Mouse (Mus musculus) heart, embryonic 14.5 days (tissue): ENCODE data around the gene Cacna1c. TPM values are rescaled to one million over a fixed set of nuclear protein-coding genes. Genes with fewer than 3 reads are reported as not detected.

Experiments
- ATAC-seq: fragments of 200-750 bp; cut with Nextera tagmentation; 2 replicates; pipeline ENCODE4 v1.8.0; 2017; ENCODE audit warnings: low read depth, moderate TSS enrichment; ENCODE audit not compliant: insufficient number of reproducible peaks, insufficient read depth, low FRiP score
- H3K27ac ChIP-seq, 2 experiments: fragments of 200-500 bp in 1 of 2; fragments of 300-500 bp in 1 of 2; sonication (generic) in 1 of 2; replicated peaks in 1 of 2; 2 replicates each; pipeline ENCODE4 v1.5.1; 2012 to 2014; ENCODE audit warnings: low read depth in 2 of 2, low read length in 2 of 2, control low read depth in 1 of 2, mild to moderate bottlenecking in 1 of 2, mixed read lengths in 1 of 2; ENCODE audit not compliant: control insufficient read depth in 1 of 2, insufficient read depth in 1 of 2
- H3K27me3 ChIP-seq: fragments of 300-500 bp; sonication (generic); 2 replicates; pipeline ENCODE4 v1.6.1; 2014; ENCODE audit warnings: mild to moderate bottlenecking, low read length, control low read depth; ENCODE audit not compliant: control insufficient read depth, insufficient read depth
- H3K36me3 ChIP-seq: fragments of 300-500 bp; sonication (generic); 2 replicates; pipeline ENCODE4 v1.6.1; 2014; ENCODE audit warnings: mild to moderate bottlenecking, control low read depth, low read length, mixed read lengths; ENCODE audit not compliant: control insufficient read depth, insufficient read depth
- H3K4me1 ChIP-seq, 2 experiments: fragments of 200-500 bp in 1 of 2; fragments of 300-500 bp in 1 of 2; sonication (generic) in 1 of 2; 2 replicates each; pipeline ENCODE4 v1.6.1; 2012 to 2014; ENCODE audit warnings: low read length in 2 of 2, control low read depth in 1 of 2, mixed read lengths in 1 of 2; ENCODE audit not compliant: control insufficient read depth in 2 of 2, insufficient read depth in 2 of 2
- H3K4me2 ChIP-seq: fragments of 300-500 bp; sonication (generic); 2 replicates; pipeline ENCODE4 v1.6.1; 2014; ENCODE audit warnings: mild to moderate bottlenecking, low read length
- H3K4me3 ChIP-seq, 2 experiments: fragments of 200-500 bp in 1 of 2; fragments of 300-500 bp in 1 of 2; sonication (generic) in 1 of 2; 2 replicates each; pipeline ENCODE4 v1.5.1; 2012 to 2014; ENCODE audit warnings: low read length in 2 of 2, mild to moderate bottlenecking in 2 of 2, control low read depth in 1 of 2, low read depth in 1 of 2, moderate library complexity in 1 of 2; ENCODE audit not compliant: control insufficient read depth in 1 of 2, insufficient read depth in 1 of 2
- H3K9ac ChIP-seq: fragments of 300-500 bp; sonication (generic); 2 replicates; pipeline ENCODE4 v1.6.1; 2014; ENCODE audit warnings: mild to moderate bottlenecking, low read length
- H3K9me3 ChIP-seq: fragments of 300-500 bp; sonication (generic); 2 replicates; pipeline ENCODE4 v1.6.1; 2016; ENCODE audit warnings: low read length, control low read depth; ENCODE audit not compliant: control insufficient read depth
- WGBS: fragments of 180-500 bp; shearing (Covaris S2); extraction: QIAGEN DNeasy Blood & Tissue Kit; methylation state at CpG from one replicate; pipeline ENCODE4 v1.1.7; 2014; 5-methylcytosine and 5-hydroxymethylcytosine counted together
- polyA plus RNA-seq: library from polyadenylated mRNA; unstranded; fragments of >200 nt; fragmentation: Nextera tagmentation; extraction: Ambion mirVana; gene quantifications from 2 replicates; pipeline ENCODE4 v1.2.1, GENCODE M21; 2014

Gene Cacna1c
- polyA plus RNA-seq: 60.9 and 68.3 TPM in 2 replicates

DNA sequence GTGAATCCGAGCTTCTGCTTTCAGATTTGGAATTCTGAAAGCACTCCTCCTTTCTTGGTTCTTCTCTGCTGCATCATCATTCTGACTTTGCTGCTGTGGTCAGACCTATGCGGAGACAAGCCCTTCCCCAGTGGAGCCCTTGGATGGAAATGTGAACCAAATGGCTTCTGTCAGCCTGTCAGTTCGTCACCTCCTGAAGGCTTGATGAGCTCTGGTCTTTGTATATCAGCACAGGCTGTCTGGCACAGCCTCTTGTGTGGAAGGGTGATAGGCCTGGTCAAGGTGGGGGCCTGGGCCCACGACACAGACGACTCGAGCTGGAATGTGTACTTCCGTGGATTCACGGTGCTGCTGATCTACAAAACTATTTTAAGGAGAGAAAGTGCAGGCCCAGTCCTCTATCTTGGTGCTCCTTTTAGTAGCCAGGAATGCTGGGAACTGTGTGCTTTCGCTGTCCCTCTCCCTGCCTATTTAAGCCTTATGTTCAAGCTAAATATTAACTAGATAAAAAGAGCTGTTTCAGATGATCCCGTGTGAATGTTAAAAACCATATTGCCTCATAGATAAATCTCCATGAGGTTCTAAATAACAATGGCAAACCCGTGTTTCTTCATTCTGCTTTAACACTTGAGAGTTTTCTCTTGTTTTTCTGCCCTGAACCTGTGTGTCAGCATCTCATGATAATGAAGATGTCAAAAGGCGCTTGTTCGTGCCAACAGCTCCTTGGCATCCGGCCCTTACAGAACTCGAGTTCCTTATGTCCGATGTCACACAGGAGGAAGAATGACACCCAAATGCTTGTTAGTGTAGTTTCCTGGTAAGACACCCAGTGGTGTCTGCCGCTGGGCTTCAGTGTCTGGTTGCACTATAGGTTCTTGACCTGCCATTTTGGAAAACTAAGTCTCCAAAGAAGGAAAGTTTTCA is at the start of gene Cacna1c:
Cacna1c (minus strand) TSS at position 37 of the 924 bp plus-strand sequence.
- Histone ChIP-seq H3K9me3 (no peaks in the 10 kb centered on the region), H3K27me3 (no peaks in the 10 kb centered on the region), H3K4me3 (peak within 1 kb of the TSS; percentile 60 to 61), H3K4me1 (peaks cover 30 to 56% of the 10 kb centered on the region in 2 experiments), H3K27ac (peak within 1 kb of the TSS; percentile 99), H3K36me3 (peaks cover 17% of the 10 kb centered on the region), H3K4me2 (peak within 1 kb of the TSS; percentile 73), H3K9ac (peak within 1 kb of the TSS; percentile 91)
- WGBS: 8% methylated on average over 17 of the region's 17 CpGs
- peak; percentile 94 for ATAC-seq

DNA sequence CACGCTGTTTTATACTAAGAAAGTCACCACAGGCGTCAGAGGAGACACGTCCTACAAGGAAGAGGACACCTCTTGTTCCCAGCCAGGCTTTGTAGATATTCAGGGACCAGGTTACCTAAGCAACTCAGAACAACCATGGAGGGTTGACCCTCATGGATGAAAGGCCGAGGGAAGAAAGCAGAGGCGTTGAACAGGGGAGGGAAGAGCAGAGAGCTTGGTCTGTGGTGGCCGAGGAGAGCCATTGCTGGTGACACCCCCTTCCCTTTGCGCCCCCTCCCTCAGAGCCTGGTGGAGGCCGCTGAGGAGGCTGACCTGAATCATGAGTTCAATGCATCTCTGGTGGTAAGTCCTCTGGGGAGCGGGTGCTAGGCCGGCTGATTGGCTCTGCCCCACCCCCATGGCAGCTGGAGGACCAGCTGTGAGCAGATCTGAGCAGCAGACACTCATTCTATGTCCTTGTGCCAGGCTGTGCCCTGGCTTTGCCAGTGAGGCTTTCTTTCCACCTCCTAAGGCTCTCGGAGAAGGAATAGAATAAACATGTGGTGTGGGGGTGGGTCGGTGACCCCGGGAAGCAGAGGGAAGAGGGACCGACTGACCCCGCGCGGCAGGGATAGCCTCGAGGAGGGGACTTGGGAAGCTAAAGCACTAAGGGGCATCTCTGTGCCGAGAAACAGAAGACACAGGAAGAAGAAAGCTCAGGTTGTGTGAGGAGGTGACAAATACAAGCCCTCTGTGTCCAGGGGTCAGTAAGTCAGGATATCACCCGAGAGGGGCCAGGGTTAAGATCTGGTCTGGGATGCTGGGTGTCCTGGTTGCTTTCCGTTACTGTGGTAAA is 44.9 kb upstream of the Cacna1c start:
- Histone ChIP-seq H3K36me3 (no peaks in the 10 kb centered on the region), H3K27me3 (no peaks in the 10 kb centered on the region), H3K27ac (no peak overlapping the region), H3K9ac (no peak overlapping the region), H3K4me2 (no peak overlapping the region), H3K4me1 (peaks cover 0 to 7% of the 10 kb centered on the region in 2 experiments; a peak in 1 of 4 replicates), H3K4me3 (no peak overlapping the region), H3K9me3 (peaks cover 2% of the 10 kb centered on the region)
- ATAC-seq: no peak
- WGBS: 55% methylated on average over 21 of the region's 21 CpGs

DNA sequence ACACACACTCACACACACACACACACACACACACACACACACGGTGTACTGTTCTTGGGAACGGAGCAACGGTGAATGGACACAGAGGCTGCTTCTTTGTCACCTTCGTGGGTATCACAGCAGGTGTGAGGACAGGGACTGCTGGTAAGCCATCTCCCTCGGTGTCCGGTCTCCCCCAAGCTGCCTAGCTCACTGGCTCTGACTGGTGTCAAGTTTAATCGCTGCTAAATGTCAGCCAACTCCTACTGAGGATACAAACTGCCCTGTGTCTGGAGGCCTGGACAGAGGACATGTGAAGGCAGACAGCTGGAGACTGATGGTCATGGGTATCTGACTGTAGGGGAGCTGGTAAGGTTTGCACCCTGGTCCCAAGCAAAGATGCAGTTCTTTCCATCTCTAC is 44.0 kb upstream of the Cacna1c start:
- Histone ChIP-seq H3K4me2 (no peak overlapping the region), H3K36me3 (no peaks in the 10 kb centered on the region), H3K27me3 (no peaks in the 10 kb centered on the region), H3K27ac (no peak overlapping the region), H3K9ac (no peak overlapping the region), H3K4me3 (no peak overlapping the region), H3K9me3 (no peaks in the 10 kb centered on the region), H3K4me1 (peaks cover 0 to 7% of the 10 kb centered on the region in 2 experiments; a peak in 1 of 4 replicates)
- WGBS: 65% methylated on average over 7 of the region's 7 CpGs
- ATAC-seq: no peak

DNA sequence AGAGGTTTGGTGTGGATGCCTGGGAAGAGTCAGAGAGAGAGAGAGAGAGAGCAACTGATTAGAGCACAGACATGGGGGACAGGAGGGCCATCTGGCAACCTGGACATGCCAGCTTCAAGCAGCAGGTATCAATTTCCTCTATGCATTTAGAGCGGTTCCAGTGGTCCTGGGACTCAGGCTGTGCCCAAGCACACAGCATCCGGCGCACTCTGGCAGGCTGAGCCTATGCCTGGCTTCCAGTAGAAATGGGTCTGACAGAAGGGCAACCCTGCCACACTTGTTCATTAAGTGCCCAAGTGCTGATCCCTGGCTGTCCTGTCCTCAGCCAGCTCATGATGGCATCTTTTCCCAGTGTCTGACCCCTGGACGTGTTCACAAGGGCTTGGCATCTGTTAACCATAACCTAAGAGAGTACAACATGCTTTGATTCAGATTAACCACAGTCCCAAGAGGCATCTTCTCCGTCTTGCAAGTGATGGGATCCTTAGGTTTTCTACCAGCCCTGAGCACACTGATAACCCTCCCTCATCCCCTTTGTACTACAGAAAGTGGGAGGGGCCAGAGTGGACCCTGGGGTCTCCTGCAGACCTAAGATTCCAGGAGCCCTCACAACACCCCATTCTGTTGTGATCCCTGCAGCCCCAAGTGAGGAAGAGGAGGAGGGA is 43.3 kb upstream of the Cacna1c start:
- H3K27me3 ChIP-seq: no peaks in the 10 kb centered on the region
- no peak overlapping the region for H3K4me2 ChIP-seq
- no peak overlapping the region for H3K9ac ChIP-seq
- H3K27ac ChIP-seq: no peak overlapping the region
- no peak overlapping the region for H3K4me3 ChIP-seq
- WGBS: 80% methylated on average over 5 of the region's 5 CpGs
- no peaks in the 10 kb centered on the region for H3K9me3 ChIP-seq
- no peak for ATAC-seq
- peaks cover 0 to 7% of the 10 kb centered on the region in 2 experiments; a peak in 1 of 4 replicates for H3K4me1 ChIP-seq
- H3K36me3 ChIP-seq: no peaks in the 10 kb centered on the region

DNA sequence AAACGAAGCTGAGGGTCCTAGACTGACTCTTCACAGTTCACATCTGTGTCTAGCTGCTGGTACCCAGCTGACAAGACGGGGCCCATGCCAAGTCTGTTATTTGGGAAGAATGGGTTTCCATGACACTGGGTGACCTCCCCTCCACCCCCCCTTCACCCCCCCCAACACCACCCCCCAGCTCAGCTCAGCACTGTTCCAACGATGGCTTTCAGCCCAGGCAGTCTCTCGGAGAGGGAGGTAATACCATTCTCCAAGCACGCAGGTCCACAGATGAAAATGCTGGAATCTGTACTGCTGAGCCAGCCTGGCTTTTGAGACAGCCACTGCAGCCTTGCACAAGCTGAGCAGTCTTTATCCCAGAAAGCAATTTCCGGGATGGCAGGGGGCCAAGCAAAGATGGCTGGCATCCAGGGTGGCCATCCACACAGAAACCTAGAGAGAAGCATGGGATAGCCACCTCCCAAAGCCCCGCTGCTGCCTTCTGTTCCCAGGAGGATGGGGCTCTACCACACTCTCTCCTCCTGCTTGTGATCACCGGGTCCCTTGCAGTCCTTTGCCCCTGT is 41.3 kb upstream of the Cacna1c start:
- Histone ChIP-seq H3K27ac (no peak overlapping the region), H3K4me2 (no peak overlapping the region), H3K27me3 (no peaks in the 10 kb centered on the region), H3K4me3 (no peak overlapping the region), H3K9ac (no peak overlapping the region), H3K4me1 (peaks cover 0 to 7% of the 10 kb centered on the region in 2 experiments; a peak in 1 of 4 replicates), H3K9me3 (no peaks in the 10 kb centered on the region), H3K36me3 (no peaks in the 10 kb centered on the region)
- ATAC-seq: no peak
- 50% methylated on average over 8 of the region's 8 CpGs for WGBS

DNA sequence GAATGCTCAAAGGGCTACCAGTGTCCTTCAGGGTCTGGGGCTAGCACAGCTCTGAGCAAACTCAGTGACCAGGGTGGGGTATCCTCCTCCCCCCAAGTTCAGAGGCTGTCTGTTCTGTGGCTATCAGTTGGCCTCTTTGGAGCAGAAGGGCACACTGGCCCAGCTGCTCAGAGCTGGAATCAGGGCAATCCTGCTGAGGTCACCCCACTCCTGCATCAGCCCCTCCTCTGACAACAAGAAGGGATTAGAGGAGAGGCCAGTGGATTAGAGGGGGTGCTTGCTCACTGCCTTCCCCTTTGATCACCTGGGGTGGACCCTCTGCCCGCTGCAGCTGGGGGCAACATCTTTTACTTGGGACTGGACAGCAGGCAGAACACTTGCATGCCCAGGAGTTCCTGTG is 40.0 kb upstream of the Cacna1c start, which contains the start of gene Cacna2d4:
Cacna2d4 (plus strand) TSS at position 286 of the 400 bp plus-strand sequence.
- peaks cover 0 to 7% of the 10 kb centered on the region in 2 experiments; a peak in 1 of 4 replicates for H3K4me1 ChIP-seq
- H3K4me3 ChIP-seq: no peak within 1 kb of the TSS
- no peak within 1 kb of the TSS for H3K27ac ChIP-seq
- no peak within 1 kb of the TSS for H3K4me2 ChIP-seq
- WGBS: 20% methylated on average over 1 of the region's 1 CpGs
- no peaks in the 10 kb centered on the region for H3K27me3 ChIP-seq
- ATAC-seq: no peak
- no peak within 1 kb of the TSS for H3K9ac ChIP-seq
- H3K36me3 ChIP-seq: no peaks in the 10 kb centered on the region
- no peaks in the 10 kb centered on the region for H3K9me3 ChIP-seq

DNA sequence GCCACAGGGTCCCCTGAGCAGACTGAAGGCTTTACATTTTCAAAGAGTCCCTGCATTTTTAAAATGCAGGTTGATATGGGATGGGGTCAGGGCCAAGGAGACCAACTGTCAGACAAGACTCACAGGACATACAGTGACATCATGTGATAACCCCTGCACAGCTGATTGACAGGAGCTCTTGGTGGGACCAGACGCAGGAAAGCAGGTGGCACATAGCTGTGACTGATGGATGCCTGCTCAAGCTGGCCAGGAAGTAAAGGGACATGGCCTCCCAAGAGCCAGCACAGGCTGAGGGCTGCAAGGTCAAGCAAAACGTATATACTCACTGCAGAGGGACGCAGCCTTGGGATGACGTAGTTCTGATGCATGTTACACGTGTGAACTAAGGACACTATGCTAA is 39.2 kb upstream of the Cacna1c start:
- no peak overlapping the region for H3K4me3 ChIP-seq
- no peaks in the 10 kb centered on the region for H3K36me3 ChIP-seq
- H3K4me2 ChIP-seq: no peak overlapping the region
- H3K9ac ChIP-seq: no peak overlapping the region
- ATAC-seq: no peak
- H3K27me3 ChIP-seq: no peaks in the 10 kb centered on the region
- no peak overlapping the region for H3K27ac ChIP-seq
- no peaks in the 10 kb centered on the region for H3K9me3 ChIP-seq
- WGBS: 71% methylated on average over 5 of the region's 5 CpGs
- H3K4me1 ChIP-seq: peaks cover 0 to 7% of the 10 kb centered on the region in 2 experiments; a peak in 1 of 4 replicates
